Mouse (Mus musculus) heart, postnatal 10 days (tissue): ENCODE measurements at regions not wholly inside any gene's neighbourhood (a gene's known extent, or its start where the extent isn't known, plus 50 kb on each side); places are given as distances from the start of the nearest gene placed in this dataset.

Source experiments
- DNase-seq, 2 experiments: peaks; one replicate each; pipeline ENCODE4 v3.0.0; 2021
- intact Hi-C: fragments of 180-260 bp; cut with DNase I; formaldehyde crosslinking; loops from one replicate; pipeline ENCODE4 v1.15.1; 2025

- DNase-seq = no peak
These were observed 402.7 kb upstream of the Btbd3 start for GRCm38 (mm10) chr2:137853399-137854259.

GRCm38 (mm10) chr2:137847901-137848300 lies 408.5 kb upstream of the Btbd3 start:
- intact Hi-C loops = no loop called here
- no peak for DNase-seq

More at GRCm38 (mm10) chr2:137853399-137854259, 402.7 kb upstream of the Btbd3 start:
- intact Hi-C loops = no loop called here

GRCm38 (mm10) chr2:137827814-137828374 lies 428.5 kb upstream of the Btbd3 start:
- DNase-seq = peak in 1 of 2 experiments; percentile 2
- intact Hi-C loops = no loop called here

- DNase-seq = no peak
- intact Hi-C loops = no loop called here
These were observed 434.9 kb upstream of the Btbd3 start for GRCm38 (mm10) chr2:137821344-137821916.

- intact Hi-C loops = no loop called here
- no peak for DNase-seq
These were observed 441.4 kb upstream of the Btbd3 start for GRCm38 (mm10) chr2:137814945-137815344.

GRCm38 (mm10) chr2:137808401-137809230 lies 447.7 kb upstream of the Btbd3 start:
- intact Hi-C loops = no loop called here
- DNase-seq = no peak

- DNase-seq = no peak
- intact Hi-C loops = no loop called here
These were observed 448.6 kb upstream of the Btbd3 start for GRCm38 (mm10) chr2:137807594-137808295.

- intact Hi-C loops = no loop called here
- no peak for DNase-seq
These were observed 461.5 kb upstream of the Btbd3 start for GRCm38 (mm10) chr2:137794841-137795240.

GRCm38 (mm10) chr2:137784091-137784490 lies 472.3 kb upstream of the Btbd3 start:
- intact Hi-C loops = no loop called here

GRCm38 (mm10) chr2:137777430-137777829 lies 478.9 kb upstream of the Btbd3 start:
- no peak for DNase-seq
- intact Hi-C loops = no loop called here

More at GRCm38 (mm10) chr2:137784091-137784490, 472.3 kb upstream of the Btbd3 start:
- no peak for DNase-seq

- DNase-seq = no peak
- intact Hi-C loops = no loop called here
These were observed 491.6 kb upstream of the Btbd3 start for GRCm38 (mm10) chr2:137764785-137765184.

- DNase-seq = no peak
- intact Hi-C loops = no loop called here
These were observed 496.9 kb upstream of the Btbd3 start for GRCm38 (mm10) chr2:137759455-137759854.

- intact Hi-C loops = no loop called here
- DNase-seq = no peak
These were observed 498.0 kb upstream of the Btbd3 start for GRCm38 (mm10) chr2:137758389-137758788.

GRCm38 (mm10) chr2:137757231-137758212 lies 498.8 kb upstream of the Btbd3 start:
- peak; percentile 3 to 4 for DNase-seq
- intact Hi-C loops = no loop called here

- intact Hi-C loops = no loop called here
- DNase-seq = no peak
These were observed 500.1 kb upstream of the Btbd3 start for GRCm38 (mm10) chr2:137756220-137756619.

GRCm38 (mm10) chr2:137754481-137754880 lies 501.9 kb upstream of the Btbd3 start:
- intact Hi-C loops = no loop called here

GRCm38 (mm10) chr2:137732410-137732809 lies 524.0 kb upstream of the Btbd3 start:
- intact Hi-C loops = loop anchor here (1.0 to 5.0 kb wide), 4 partner anchors 210 to 1245 kb away; no protein-coding TSS in a partner anchor
- peak; percentile 38 to 65 for DNase-seq

More at GRCm38 (mm10) chr2:137754481-137754880, 501.9 kb upstream of the Btbd3 start:
- DNase-seq = no peak

GRCm38 (mm10) chr2:137730472-137730931 lies 525.9 kb upstream of the Btbd3 start:
- no peak for DNase-seq
- intact Hi-C loops = loop anchor here (5.0 kb wide), 2 partner anchors 212 to 1243 kb away; no protein-coding TSS in a partner anchor

- intact Hi-C loops = loop anchor here (1.0 to 5.0 kb wide), 3 partner anchors 212 to 1243 kb away; no protein-coding TSS in a partner anchor
- DNase-seq = no peak
These were observed 526.5 kb upstream of the Btbd3 start for GRCm38 (mm10) chr2:137729871-137730270.
